Mouse (Mus musculus): ENCODE data around the gene Acox3.

Gene Acox3

DNA sequence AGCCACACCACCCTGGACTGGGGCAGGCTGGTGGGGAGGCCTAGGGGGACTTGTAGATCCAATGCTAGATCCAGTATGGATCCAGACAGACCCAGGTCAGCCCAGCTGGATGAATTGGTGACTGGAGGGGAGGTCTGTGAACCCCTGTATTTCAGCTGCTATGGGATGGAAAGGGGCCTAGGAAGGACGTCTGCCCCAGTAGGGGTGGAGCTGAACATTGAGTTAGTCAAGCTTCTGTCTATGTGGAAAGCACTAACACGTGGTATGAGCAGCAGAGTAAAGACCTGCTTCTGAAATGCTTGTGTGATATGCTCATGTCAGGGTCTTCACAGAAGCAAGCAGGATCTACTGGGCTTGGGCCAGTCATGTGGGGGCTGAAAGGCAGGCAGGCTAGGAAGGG is 65.4 kb downstream of the Acox3 start:
- no peak for DNase-seq (ENCODE audit: low read depth, low spot score)

DNA sequence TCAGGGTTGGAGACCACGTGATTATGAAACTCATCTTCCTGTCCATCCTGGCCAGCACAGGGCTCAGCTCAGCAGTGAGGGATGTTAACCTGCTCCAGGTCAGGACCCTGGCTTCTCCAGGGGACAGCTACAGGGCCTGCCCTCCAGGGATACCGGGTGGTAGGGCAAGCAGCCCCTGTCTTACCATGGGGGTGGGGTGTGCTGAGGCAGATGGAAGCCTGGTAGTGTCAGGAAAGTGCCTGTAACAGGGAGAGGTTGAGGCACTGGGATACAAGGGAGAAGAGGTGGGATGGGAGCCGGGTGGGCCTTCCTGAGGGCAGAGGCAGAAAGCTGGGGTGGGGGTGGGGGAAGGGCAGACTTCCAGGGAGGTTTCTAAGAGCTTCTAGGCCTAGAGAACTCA is 69.5 kb downstream of the Acox3 start:
- no peak for DNase-seq (ENCODE audit: low read depth, low spot score)

DNA sequence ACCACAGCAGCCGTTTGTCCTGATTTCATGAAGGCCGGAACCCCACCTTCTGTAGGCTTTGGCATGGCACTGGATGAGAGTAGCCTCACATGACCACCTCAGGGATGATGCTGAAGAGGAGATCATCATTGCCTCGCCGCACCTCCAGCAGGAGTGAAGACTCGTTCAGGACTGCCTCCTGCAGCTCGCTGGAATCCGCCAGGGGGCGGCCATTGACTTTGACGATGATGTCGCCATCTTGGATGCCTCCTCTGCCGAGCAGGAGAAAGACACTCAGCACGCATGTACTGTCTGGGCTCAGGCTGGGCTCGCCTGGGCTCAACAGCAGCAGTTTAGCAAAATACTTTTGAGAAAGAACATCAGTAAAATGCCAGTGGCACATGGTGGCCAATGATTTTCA is 70.0 kb downstream of the Acox3 start:
- DNase-seq (ENCODE audit: low read depth, low spot score) = no peak

DNA sequence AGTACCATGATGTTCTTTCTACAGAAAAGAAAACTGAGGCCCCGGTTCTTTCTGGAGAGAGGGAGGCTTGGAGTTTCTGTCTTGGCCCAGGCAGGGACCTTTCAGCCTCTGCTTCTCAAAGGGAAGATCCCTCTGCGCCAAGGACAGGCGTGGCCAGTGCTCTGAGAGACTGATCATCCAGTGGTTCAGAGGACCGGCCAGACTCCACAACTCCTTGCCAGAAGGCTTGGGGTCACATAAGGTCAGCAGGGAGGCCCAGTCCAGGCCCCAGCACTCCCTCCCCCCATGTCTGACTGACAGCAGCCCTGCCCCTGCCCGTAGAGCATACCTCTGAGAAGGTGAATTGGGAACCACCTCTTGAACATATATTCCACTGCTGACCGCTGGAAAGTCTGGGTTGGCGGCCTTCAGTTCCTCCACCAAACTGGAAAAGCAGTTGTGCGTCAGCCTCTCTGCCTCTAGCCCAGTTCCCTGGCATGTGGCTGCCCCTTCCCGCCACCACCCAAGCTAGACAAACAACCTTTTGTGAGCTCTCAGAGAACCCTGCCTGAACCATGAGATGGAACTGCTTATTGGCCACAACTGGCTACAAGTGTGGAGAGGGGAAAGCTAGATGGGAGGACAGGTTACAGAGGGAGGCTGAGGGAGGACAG is 71.0 kb downstream of the Acox3 start:
- DNase-seq (ENCODE audit: low read depth, low spot score) = no peak

DNA sequence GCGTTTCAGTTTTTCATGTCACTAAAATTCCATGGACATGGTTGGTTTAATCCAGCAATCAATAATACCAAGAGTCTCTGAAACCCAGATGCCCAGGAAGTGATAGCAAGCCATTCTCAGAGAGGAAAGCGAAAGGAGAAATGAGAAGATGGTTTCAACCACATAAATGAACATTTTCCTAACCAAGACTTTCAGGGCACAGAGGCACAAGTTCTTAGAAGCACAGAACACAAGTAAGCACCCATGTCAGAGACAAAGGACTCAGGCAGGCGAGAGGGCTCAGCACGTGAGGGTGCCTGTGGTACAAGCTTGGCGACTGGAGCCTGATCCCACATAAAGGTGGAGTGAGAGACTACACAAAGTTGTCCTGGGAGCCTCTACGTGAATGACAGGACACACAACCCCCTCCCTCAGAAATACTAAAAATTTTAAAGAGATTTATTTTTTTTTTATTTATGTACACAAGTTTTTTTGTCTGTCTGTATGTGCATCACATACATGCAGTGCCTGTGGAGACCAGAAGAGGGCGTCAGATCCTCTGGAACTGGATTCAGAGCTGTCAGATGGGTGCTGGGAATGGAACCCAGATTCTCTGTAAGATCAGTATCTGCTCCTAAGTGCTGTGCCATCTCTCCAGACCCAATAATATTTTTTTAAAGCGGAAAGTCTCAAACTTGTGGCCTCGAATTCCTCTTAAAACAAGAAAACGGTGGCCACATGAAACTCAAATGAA is 73.1 kb downstream of the Acox3 start:
- no peak for DNase-seq (ENCODE audit: low read depth, low spot score)

DNA sequence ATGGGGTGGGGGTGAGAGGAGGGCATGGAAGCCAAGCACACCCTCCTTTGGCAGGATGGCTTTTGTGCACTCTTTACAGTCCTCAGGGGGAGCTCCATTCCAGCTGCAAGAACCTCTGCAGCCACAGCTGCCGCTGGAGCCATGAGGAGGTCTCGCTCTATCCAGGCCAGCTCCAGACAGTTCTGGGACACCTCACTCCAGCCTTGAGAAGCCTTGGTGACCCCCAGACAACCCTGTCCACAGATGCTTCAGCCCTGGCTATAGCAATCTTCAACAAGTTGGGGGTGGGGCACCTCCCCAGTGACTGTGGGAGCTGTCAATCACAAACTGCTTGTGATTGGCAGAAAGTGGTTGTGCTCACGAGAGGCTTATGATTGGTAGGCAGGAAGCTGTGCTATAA is 76.7 kb downstream of the Acox3 start:
- no peak for DNase-seq (ENCODE audit: low read depth, low spot score)

DNA sequence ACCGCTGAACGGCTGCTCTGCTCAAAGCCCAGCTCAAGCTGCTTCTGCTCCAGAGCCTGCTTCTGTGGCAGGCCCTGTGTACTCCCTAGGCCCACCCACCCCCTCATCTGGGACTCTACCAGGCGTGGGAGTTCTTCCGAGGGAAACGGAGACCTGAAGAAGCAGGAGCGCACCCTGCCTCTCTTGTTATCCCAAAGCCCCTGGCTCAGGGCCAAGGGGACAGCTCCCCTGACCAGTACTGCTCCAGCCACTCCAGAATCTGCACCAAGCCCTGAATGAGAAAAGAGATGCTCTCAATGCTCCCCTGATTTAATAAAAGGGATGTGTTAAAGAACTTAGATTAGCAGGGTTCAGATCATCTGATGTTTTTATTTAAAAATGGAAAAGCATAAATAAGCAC is 78.4 kb downstream of the Acox3 start:
- no peak for DNase-seq (ENCODE audit: low read depth, low spot score)

DNA sequence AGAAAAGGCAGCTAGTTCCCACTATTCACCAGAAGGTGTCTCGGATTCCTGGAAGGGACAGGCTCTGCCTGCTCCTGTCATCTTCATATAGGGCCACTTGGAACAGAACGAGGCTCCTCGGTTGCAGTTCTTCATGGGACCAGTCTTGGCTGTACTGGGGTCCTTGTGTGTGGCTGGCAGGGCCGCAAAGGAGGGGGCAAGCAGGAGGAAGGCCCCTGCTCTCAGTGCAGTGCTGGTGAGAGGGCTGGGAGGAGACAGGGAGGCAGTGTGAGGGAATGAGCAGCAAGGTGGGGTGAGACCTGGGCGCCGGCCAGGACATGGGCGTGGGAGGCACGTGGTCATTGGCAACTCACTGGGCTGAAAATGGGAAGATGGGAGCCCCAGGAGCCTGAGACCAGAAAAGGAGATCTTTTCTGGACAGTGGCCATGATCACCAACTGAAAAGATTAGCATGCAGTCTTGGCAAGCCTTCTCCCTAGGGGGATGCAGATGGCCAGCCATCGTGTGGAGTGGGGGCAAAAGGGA is 79.2 kb downstream of the Acox3 start:
- no peak for DNase-seq (ENCODE audit: low read depth, low spot score)
